Mouse (Mus musculus): Measurements from ENCODE around the gene Ccl3.

The Ccl3 gene

DNA sequence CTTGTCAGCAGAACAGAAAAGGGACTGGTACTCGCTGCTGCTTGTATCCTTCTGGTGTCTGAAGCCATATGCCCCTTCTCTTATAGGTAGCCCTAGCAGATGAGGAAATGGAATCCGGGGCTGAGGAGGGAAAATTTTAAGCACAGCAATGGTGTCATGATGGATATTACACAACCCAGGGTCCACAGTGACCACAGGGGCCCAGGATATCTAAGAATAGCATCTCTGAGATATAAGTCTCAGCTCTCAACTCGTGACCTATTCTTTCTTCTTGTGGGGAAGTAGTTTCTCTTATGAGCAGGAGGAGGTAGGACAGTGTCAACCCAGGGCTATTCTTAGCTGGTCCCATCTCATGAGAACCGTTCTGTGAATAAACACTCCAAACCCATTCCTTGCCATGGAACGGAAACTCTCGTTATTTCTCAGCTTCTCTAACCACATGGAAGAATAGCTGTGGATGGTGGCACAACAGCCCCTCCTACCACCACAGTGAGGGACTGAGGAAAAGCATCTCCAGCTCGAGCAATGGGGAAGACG lies at the start of gene Ccl3:
Gene Ccl3, minus strand, starts transcription at position 51 of the 537 bp plus-strand sequence.
- no peak for DNase-seq (ENCODE audit: extremely low read depth, low read depth, low spot score)

DNA sequence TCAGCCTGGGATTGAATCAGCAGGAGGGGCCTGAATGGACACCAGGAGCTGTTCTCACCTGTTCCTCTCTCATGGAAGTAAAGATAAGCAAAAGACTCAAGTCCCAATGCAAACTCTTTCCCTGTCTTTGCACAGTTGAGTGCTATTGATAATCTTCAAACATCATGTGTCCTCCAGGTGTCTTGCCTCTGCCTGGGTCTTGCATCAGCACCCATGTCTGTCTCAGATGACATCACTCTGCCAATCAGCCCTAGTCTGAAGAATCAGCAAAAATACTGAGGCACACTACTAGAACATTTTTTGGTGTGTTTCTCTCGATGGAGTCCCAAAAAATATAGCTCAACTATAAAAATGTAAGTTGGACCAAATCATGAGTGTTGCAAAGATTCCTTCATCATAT lies 42.9 kb upstream of the Ccl3 start:
- no peak for DNase-seq (ENCODE audit: extremely low read depth, low read depth, low spot score)

DNA sequence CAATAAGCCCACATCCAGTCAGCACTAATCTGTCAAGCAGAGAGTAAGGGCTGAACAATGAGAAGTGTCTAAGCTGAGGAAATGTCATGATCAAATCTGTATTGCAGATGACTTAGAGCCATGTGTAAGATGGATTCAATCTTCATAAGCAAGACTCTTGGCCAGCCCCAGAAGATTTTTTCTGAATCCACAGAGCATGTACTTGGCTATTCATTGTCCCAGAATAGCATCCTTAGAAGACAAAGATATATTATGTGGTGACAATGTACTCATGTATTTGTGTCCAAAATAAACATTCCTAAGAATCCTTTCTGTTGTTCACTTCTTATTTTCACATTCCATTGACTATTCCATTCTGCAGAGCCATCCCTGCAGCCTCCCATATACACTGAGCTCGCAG lies 40.8 kb upstream of the Ccl3 start:
- no peak for DNase-seq (ENCODE audit: extremely low read depth, low read depth, low spot score)

DNA sequence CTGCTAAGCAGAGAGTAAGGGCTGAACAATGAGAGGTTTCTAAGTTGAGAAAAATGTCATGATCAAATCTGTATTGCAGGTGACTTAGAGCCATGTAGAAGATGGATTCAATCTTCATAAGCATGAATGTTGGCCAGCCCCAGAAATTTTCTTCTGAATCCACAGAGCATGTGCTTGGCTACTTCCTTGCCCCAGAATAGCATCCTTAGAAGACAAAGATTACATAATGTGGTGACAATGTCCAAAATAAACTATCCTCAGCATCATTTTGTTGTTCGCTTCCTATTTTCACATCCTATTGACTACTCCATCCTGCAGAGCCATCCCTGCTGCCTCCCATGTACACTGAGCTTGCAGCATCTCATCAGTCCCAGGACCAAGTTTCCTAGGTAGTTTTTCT lies 26.5 kb upstream of the Ccl3 start:
- DNase-seq (ENCODE audit: extremely low read depth, low read depth, low spot score) = no peak

DNA sequence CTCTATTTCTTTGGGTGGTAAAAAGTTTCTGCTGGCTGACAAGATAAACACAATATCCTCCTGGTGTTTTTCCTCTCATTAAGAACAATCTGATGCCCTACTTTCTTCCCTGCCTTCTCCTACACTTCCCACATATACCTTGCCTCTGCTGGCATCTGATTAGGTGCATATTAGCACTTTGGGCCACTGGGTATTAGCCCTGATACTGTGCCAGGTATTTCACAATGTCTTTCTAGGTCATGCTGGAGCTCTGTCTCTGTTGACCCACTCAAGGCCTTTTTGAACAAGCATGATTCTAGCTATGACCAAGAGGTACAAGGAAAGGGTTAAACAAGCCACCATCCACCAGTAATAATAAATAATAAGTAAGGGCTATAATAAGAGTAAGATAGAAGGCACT lies 22.6 kb upstream of the Ccl3 start:
- peak; percentile 50 for DNase-seq (ENCODE audit: extremely low read depth, low read depth, low spot score)

DNA sequence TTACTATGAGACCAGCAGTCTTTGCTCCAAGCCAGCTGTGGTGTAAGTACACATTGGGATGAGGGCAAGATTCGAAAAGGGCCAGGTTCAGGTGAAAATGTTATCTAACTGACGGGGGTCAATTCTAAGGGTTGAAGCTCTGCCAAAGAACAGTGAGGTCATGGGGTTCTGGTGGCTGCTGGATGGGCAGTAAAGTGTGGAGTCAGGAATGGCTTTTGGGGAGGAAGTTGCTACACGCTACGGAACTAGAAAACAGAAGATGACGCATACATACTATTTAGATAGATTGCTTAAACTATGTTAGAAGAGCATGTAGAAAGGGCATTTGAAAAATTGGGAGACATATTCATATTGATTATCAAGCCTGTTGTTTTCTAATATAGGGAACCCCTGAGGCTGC lies 14.4 kb upstream of the Ccl3 start:
- DNase-seq (ENCODE audit: extremely low read depth, low read depth, low spot score) = no peak

DNA sequence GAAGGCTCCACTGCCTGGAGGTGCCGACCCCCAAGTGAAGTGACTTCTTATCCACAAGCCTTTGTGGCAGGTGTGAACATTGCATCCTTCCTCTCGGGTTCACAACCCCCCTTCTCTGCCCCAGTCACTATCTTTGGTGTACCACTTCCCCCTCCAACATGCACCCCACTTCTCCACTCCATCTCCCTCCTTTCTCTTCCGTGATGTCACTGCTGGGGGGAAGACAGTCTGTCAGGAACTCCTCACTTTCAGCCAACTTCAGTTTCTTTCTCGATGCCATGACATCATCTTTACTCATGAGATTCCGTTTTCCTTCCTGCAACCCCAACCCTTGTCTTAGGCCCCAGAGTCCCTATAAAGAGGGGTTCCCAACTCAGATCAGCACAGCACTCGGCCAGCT lies 13.0 kb upstream of the Ccl3 start, which contains the start of gene Ccl4:
Gene Ccl4, plus strand, starts transcription at position 381 of the 400 bp plus-strand sequence.
- no peak for DNase-seq (ENCODE audit: extremely low read depth, low read depth, low spot score)

DNA sequence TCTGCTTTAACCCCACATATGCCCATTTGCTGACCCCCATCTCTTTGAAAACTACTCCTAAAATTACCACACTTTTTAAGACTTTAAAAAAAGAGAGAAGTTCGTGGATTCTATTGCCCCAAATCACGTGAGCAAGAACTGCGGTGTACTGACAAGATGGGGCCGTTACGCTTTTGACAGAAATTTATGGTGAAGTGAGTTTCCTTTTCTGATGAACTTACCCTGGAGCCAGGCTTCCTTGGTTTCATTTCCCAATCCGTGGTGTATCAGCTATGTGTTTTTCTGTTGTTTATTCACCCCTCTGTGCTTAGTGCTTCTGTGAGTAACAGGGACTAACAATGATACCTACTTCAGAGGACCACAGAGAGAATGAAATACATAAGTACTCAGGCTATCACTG lies 9.6 kb upstream of the Ccl3 start:
- DNase-seq (ENCODE audit: extremely low read depth, low read depth, low spot score) = no peak

DNA sequence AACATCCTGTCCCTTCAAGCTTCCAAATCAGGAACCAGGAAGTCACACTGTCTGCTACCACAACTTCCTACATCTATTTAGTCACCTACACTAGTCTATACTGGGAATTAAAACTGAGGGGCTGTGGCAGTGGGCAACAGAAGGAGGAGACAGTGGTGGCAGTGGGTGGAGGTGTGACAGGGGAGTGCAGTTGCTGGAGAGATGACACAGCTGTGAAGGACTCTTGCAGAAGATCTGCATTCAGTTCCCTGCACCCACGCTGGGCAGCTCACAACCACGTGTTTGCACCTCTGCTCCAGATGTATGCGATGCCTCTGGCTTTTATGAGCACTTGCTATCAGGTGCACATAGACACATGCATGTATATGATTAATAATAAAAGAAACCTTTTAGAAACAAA lies 8.4 kb upstream of the Ccl3 start:
- no peak for DNase-seq (ENCODE audit: extremely low read depth, low read depth, low spot score)

DNA sequence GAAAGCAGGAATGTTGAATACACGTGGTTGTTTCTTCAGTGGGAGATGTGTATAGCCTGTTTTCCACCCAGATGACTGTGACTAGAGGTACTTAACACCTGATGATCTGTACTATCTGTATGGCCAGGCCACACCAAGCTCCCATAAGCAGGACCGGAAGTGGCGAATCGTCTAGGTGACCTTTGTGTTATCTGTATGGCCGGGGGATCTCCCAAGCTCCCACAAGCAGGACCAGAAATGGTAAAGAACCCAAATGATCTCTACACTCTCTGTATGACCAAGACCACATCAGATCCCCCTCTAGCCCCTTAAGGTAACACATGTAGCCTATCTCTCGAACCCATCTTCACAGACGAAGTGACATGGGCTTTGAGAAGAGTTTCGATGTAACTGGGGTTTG lies 5.5 kb upstream of the Ccl3 start:
- no peak for DNase-seq (ENCODE audit: extremely low read depth, low read depth, low spot score)

DNA sequence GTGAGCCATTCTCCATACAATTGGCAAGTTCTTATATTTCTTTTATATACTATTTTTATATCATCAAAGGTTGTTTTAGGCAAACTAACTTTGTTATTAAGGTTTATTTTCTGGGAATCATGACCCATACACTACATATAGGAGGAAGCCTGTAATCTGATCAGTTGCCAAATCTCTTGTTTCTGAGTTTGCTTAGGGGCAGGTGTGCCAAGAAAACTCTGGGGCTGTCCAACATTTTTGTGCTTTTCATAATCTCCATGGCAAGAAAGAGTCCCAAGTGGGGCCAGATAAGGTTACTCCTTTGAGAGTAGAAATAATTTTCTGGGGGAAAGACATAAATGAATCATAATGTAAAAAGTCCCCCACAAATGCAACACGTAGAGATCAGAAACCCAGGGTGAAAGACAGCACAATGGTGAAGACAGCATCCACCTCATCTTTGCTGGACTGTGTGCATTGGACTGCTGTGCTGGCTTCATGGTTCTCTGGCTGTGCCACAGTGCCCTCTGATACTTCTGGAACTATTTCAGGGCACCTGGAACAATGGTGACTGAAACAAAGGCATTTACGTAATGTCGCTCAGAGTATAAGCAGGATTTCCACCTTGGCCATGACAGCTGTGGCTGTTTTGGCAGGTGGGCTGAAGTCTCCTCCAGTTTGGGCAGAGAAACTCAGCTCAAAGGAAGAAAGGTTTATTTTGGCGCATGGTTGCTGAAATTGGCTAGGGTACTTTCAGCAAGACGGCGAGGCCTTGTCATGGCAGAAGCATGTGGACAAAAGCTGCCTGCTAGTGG lies 2.6 kb downstream of the Ccl3 start:
- peak; percentile 89 for DNase-seq (ENCODE audit: extremely low read depth, low read depth, low spot score)

DNA sequence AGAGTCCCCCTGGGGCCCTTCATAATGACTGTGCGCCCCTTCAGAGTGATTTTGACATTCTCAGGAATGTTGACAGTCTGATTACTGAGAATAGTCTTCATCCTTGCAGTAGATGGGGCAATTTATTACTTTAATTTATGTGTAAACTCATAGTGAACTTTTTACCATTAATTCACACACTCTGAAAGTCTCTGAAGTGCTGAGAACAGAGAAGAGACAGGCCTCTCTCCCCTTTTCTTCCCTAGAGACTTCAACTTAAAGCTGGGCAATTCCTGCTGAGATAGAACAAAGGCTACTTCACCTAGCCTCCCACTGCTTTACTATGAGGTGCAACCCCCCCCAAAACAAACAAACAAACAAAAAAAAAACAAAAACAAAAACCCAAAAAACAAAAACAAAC lies 3.6 kb downstream of the Ccl3 start, which contains the start of gene Rpl9-ps1:
Gene Rpl9-ps1, minus strand, starts transcription at position 101 of the 400 bp plus-strand sequence.
- DNase-seq (ENCODE audit: extremely low read depth, low read depth, low spot score) = no peak

DNA sequence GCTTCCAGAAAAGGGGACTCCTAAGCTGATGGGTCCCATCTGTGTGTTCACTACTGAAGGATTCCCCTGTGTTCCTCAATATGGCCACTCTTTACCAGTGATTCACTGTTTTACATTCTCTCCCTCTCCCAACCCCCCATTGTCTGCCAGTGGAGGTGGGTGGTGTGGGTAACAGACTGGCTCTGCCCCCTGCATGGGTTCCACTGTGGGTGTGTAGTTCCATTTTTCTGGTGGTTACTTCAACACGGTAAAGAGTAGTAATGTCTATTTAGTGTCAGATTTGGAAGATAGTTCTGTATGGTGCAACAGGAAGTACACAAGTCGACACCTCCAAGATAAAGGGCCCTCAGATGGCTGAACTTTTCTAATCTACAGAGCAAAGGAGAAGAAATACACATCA lies 7.9 kb downstream of the Ccl3 start:
- DNase-seq (ENCODE audit: extremely low read depth, low read depth, low spot score) = no peak

DNA sequence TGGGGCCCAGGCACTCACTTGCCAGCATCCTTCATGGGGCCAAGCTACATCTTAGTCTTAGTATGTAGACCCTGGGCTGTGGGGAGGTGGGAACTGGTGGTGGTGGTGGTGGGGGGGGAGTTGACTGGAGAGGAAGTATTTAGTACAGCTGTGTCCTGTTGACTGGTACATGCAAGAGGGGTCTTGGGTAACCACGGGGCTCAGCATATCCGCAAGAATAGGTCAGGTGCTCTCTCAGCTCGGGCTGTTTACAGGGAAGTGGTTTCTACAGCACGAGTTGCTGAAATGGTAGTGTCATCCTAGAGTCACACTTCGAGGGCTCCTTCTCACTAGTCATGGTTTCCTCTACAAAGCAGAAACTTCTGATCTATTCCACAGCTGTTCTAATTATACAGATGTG lies 9.0 kb downstream of the Ccl3 start:
- no peak for DNase-seq (ENCODE audit: extremely low read depth, low read depth, low spot score)

DNA sequence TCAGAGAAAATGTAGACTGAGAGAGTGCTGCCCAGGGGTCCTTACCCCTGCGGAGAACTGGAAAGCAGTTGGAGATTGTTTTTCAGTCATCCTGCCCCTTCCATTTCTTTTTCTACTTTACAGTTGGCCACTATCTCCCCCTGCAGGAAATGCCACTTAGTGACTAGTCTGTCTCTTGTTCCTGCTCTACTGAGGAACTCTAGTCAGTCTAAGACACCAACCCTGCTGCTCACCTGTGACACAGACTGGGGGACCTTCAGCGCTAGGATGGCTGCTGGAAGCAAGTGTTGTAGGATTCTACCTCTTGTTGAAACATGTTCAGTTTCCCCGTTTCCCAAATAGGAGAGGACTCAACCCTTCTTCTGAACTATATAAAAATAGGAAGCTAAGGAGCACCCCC lies 9.6 kb downstream of the Ccl3 start:
- DNase-seq (ENCODE audit: extremely low read depth, low read depth, low spot score) = no peak

DNA sequence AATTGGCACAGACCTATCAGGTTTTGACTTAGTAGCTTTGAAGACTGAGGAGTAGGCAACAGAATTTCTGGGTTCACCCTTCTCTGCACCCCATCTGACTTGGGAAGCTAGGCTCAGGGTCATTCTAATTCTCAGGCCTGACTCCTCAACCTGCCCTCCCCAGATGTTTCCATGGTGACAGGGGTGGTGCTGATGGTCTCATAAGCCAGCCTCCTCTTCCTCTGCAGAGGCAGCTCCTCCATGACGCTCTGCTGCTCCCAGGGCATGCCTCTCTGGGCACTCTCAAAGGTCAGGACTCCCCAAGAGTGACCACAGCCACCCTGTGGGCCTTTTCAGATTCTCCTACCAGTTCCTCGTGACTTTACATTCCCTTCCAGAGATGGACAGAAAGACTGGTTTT lies 10.2 kb downstream of the Ccl3 start:
- no peak for DNase-seq (ENCODE audit: extremely low read depth, low read depth, low spot score)

DNA sequence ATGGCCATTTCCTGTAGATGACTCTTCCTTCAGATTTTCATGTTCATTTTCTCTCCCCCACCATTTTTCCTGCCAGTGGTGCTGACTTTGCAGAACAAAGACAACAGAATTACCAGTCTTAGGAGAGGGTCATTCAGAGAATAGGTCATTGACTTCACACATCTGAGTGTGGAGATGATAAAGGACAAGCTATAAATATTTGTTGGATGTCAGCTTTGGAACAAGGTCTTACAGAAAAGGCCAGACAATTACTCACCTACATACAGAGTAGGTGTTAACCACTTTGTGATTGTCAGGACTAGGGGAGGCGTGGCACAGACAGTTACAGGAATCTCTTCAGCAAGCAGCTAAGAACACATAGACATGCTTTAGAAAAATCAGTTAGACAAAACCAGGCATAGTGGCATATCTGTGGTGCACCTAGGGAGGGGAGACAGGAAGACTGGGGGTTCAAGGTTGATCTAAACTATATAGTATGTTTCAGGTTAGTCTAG lies 12.4 kb downstream of the Ccl3 start:
- no peak for DNase-seq (ENCODE audit: extremely low read depth, low read depth, low spot score)

DNA sequence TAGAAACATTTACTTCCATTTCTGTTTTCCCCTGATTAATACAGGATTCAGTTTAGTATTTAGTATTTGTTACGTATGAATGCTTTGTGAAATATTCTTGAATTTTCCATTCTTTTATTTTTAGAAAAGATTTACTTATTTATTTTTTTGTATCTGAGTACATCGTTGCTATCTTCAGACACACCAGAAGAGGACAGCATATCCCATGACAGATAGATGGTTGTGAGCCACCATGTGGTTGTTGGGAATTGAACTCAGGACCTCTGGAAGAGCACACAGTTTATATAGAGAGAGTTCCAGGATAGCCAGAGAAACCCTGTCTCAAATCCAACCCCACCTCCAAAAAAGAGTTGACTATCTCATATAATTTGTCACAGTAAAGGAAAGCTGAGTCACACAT lies 14.3 kb downstream of the Ccl3 start:
- no peak for DNase-seq (ENCODE audit: extremely low read depth, low read depth, low spot score)

DNA sequence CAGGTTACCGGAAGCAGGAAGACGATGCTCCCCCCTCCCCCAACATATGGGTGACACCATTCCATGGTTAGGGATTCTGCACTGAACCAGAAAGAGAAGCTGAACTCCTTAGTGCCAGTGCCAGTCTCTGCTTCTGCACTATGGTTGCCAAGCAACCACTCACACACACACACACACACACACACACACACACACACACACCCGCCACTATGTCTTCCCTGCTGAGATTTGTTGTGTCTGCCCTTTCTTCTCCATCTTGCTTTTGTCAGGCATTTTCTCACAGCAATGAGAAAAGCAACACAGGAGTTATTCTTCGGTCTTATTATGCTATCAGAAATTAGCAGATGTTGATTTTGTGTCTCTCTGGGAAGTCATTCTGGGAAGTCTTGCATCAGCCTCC lies 14.7 kb downstream of the Ccl3 start:
- DNase-seq (ENCODE audit: extremely low read depth, low read depth, low spot score) = no peak

DNA sequence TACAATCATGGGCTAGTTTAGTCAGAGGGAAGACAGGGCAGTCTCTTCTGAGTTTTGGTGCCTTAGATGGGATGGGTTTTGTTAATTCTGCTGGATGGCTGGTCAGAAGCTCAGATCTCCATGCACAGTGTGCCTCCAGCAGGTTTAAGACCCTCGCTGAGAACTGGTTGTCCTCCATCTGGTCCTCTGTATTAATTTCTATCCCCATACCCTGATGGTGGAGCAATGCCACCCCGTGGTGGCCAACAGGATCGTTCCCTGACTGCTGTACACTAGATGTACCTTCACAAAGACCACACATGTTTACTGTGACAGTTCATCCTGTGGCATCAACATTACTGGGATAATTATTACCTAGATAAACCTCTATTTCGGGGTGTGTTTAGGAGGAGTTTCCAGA lies 16.4 kb downstream of the Ccl3 start:
- DNase-seq (ENCODE audit: extremely low read depth, low read depth, low spot score) = no peak

DNA sequence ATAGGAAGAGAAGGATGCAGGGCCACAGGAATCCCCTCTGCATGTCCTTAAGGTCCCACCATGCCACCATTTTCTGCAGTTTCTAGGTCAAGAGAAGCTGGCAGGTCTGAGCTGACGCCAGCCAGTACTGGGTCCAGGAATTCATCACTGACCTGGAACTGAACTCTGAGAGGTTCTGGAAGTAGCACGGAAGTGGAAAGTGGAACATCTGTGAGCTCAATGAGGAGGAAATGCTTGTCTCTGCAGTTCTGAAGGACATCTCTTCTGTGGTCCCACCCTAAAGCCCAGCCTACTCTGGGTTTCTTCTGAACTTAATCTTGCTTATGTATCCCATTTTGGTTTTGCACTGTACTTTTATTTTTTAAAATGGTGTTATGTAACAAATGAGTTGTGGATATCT lies 18.1 kb downstream of the Ccl3 start:
- no peak for DNase-seq (ENCODE audit: extremely low read depth, low read depth, low spot score)

DNA sequence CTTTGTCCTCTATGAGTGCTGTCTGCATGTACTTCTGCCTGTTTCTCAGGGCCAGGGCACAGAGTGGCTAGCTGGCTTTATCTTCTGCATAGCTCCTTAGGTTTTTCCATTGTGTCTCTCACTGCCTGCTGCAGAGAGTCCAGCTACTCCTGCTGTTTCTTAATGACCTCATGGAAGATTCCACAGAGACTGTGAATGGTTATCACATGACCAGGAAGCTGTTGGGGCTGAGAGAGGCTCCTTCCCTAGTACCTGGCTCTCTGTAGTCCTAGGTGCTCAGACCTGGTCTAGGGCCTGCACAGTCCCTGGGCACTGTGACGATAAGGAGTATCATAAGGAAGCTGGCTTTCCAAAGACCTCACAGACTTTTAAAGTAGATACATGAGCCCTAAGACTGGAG lies 18.5 kb downstream of the Ccl3 start:
- no peak for DNase-seq (ENCODE audit: extremely low read depth, low read depth, low spot score)

DNA sequence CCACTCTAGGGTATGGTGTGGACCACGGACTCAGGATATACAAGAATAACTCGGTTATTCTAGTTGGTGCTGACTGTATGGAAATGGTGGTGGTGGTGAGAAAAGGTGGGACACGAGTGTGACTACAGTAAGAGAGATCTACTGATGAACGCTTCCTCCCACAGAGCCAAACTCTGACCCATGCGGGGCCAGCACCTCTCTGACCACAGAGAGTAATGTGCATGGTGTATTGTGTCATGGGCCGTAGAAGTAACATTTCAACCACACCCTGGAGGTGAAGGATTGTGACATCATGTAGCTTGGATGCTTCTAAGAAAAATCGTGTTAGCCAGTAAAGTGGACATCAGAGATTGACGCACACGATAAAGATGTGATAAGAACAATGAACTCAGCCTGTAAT lies 20.3 kb downstream of the Ccl3 start:
- DNase-seq (ENCODE audit: extremely low read depth, low read depth, low spot score) = no peak

Data from fat pad, adult 2 months (tissue).